Mouse (Mus musculus) heart, postnatal 0 days (tissue): Measurements from ENCODE around the gene Cant1.
A peak's percentile ranks its signal among the peaks of the same experiment; 100 is the strongest.

Experiments
- CTCF ChIP-seq: IDR thresholded peaks from 2 replicates; pipeline ENCODE4 v1.5.1; 2016; ENCODE audit warnings: antibody characterized with exemption, control low read depth, low read depth
- EP300 ChIP-seq: IDR thresholded peaks from 2 replicates; pipeline ENCODE4 v1.6.1; 2016; ENCODE audit warnings: antibody characterized with exemption, low read depth

- TF ChIP-seq CTCF (peak; percentile 85), EP300 (peak; percentile 80; the same call in 1 of the 2 replicates)
Observed at GRCm38 (mm10) chr11:118423266-118423971, 4.5 kb upstream of the Cant1 start.
